Mouse (Mus musculus) spleen, postnatal 10 days (tissue): ENCODE results near the gene Cyp2d22.
A peak's percentile ranks its signal among the peaks of the same experiment; 100 is the strongest.

Experiments used
- DNase-seq, 2 experiments: peaks; one replicate each; pipeline ENCODE4 v3.0.0; 2021 to 2022; ENCODE audit warnings: low spot score in 2 of 2

The Cyp2d22 gene

GRCm38 (mm10) chr15:82346580-82347302 lies 33.3 kb downstream of the Cyp2d22 start:
- peak in 1 of 2 experiments; percentile 24 for DNase-seq

GRCm38 (mm10) chr15:82345820-82346470 lies 34.1 kb downstream of the Cyp2d22 start:
- peak; percentile 97 to 98 for DNase-seq

- no peak for DNase-seq
Observed at GRCm38 (mm10) chr15:82344971-82345370, 35.1 kb downstream of the Cyp2d22 start.

- DNase-seq: peak; percentile 25 to 36
Observed at GRCm38 (mm10) chr15:82343368-82344287, 36.4 kb downstream of the Cyp2d22 start.

GRCm38 (mm10) chr15:82342543-82342935 lies 37.5 kb downstream of the Cyp2d22 start:
- DNase-seq: peak; percentile 42 to 51

GRCm38 (mm10) chr15:82341675-82342542 lies 38.2 kb downstream of the Cyp2d22 start:
- peak; percentile 69 to 80 for DNase-seq

- peak; percentile 85 to 86 for DNase-seq
Observed at GRCm38 (mm10) chr15:82341036-82341501, 39.0 kb downstream of the Cyp2d22 start.

- DNase-seq: peak; percentile 65 to 70
Observed at GRCm38 (mm10) chr15:82340414-82341035, 39.5 kb downstream of the Cyp2d22 start.

- peak; percentile 36 to 53 for DNase-seq
Observed at GRCm38 (mm10) chr15:82339634-82340254, 40.3 kb downstream of the Cyp2d22 start.

- peak in 1 of 2 experiments; percentile 52 for DNase-seq
Observed at GRCm38 (mm10) chr15:82339150-82339549, 40.9 kb downstream of the Cyp2d22 start.

- peak; percentile 96 to 98 for DNase-seq
Observed at GRCm38 (mm10) chr15:82338593-82339112, 41.4 kb downstream of the Cyp2d22 start, which contains the start of the genes Naga, Pheta2 and Smdt1. Gene Naga (minus strand): TSS chr15:82338925. Gene Pheta2 (plus strand): TSS chr15:82338942. Gene Smdt1 (plus strand): TSS chr15:82338959.

GRCm38 (mm10) chr15:82337875-82338274 lies 42.2 kb downstream of the Cyp2d22 start:
- DNase-seq: peak; percentile 30 to 37

GRCm38 (mm10) chr15:82336629-82337028 lies 43.4 kb downstream of the Cyp2d22 start:
- no peak for DNase-seq

GRCm38 (mm10) chr15:82335194-82335593 lies 44.9 kb downstream of the Cyp2d22 start:
- DNase-seq: no peak

GRCm38 (mm10) chr15:82325382-82325781 lies 54.7 kb downstream of the Cyp2d22 start:
- no peak for DNase-seq

- no peak for DNase-seq
Observed at GRCm38 (mm10) chr15:82322195-82322594, 57.9 kb downstream of the Cyp2d22 start.
